Mouse (Mus musculus) stomach, embryonic 14.5 days (tissue): Measurements from ENCODE around the gene Cftr. TPM values are rescaled to one million over a fixed set of nuclear protein-coding genes. Genes with fewer than 3 reads are reported as not detected.

ENCODE experiments used
- polyA plus RNA-seq: library from polyadenylated mRNA; unstranded; fragments of >200 nt; fragmentation: Nextera tagmentation; extraction: Ambion mirVana; gene quantifications from 2 replicates; pipeline ENCODE4 v1.2.1, GENCODE M21; 2014

Cftr gene
- polyA plus RNA-seq, 1 experiment from 2014 or later = 4.8 TPM

Other genes starting within 250 kb of the Cftr start
- gene Wnt2, start 140.1 kb upstream of the Cftr start, polyA plus RNA-seq = 3.1 and 3.8 TPM in 2 replicates
- gene Asz1, start 61.6 kb upstream of the Cftr start, polyA plus RNA-seq = 0.14 and 0.48 TPM in 2 replicates